Mouse (Mus musculus) hindbrain, embryonic 16.5 days (tissue): ENCODE results near the gene Mcm6. TPM values are rescaled to one million over a fixed set of nuclear protein-coding genes. Genes with fewer than 3 reads are reported as not detected.

Source experiments
- ATAC-seq: fragments of 200-750 bp; cut with Nextera tagmentation; 2 replicates; pipeline ENCODE4 v1.8.0; 2017; ENCODE audit warnings: moderate TSS enrichment, moderate library complexity
- H3K27ac ChIP-seq: fragments of 300-500 bp; sonication (generic); 2 replicates; pipeline ENCODE4 v1.5.1; 2014; ENCODE audit warnings: low read depth, mild to moderate bottlenecking, control low read depth, low read length, moderate library complexity
- H3K27me3 ChIP-seq: fragments of 300-500 bp; sonication (generic); replicated peaks from 2 replicates; pipeline ENCODE4 v1.6.1; 2014; ENCODE audit warnings: low read length; ENCODE audit not compliant: control insufficient read depth, insufficient read depth
- H3K36me3 ChIP-seq: fragments of 300-500 bp; sonication (generic); 2 replicates; pipeline ENCODE4 v1.6.1; 2014; ENCODE audit warnings: mild to moderate bottlenecking, low read length, moderate library complexity, mixed read lengths; ENCODE audit not compliant: control insufficient read depth, insufficient read depth
- H3K4me1 ChIP-seq: fragments of 300-500 bp; sonication (generic); 2 replicates; pipeline ENCODE4 v1.6.1; 2014; ENCODE audit warnings: low read depth, low read length; ENCODE audit not compliant: control insufficient read depth, insufficient read depth
- H3K4me2 ChIP-seq: fragments of 300-500 bp; sonication (generic); 2 replicates; pipeline ENCODE4 v1.6.1; 2014; ENCODE audit warnings: mild to moderate bottlenecking, low read length, control low read depth, moderate library complexity
- H3K4me3 ChIP-seq: fragments of 300-500 bp; sonication (generic); 2 replicates; pipeline ENCODE4 v1.5.1; 2014; ENCODE audit warnings: mild to moderate bottlenecking, low read length, control low read depth, moderate library complexity
- H3K9ac ChIP-seq: fragments of 300-500 bp; sonication (generic); 2 replicates; pipeline ENCODE4 v1.6.1; 2014; ENCODE audit warnings: low read depth, mild to moderate bottlenecking, control low read depth, low read length, moderate library complexity
- H3K9me3 ChIP-seq: fragments of 300-500 bp; sonication (generic); 2 replicates; pipeline ENCODE4 v1.6.1; 2014; ENCODE audit warnings: mild to moderate bottlenecking, low read length, moderate library complexity; ENCODE audit not compliant: control insufficient read depth
- WGBS: fragments of 180-500 bp; shearing (Covaris S2); extraction: QIAGEN DNeasy Blood & Tissue Kit; methylation state at CpG from one replicate; pipeline ENCODE4 v1.1.7; 2014; 5-methylcytosine and 5-hydroxymethylcytosine counted together
- polyA plus RNA-seq: library from polyadenylated mRNA; unstranded; fragments of >200 nt; fragmentation: Nextera tagmentation; extraction: Ambion mirVana; gene quantifications from 2 replicates; pipeline ENCODE4 v1.2.1, GENCODE M21; 2015

Gene Mcm6
- polyA plus RNA-seq, 1 experiment from 2014 or later: 67.0 TPM

DNA sequence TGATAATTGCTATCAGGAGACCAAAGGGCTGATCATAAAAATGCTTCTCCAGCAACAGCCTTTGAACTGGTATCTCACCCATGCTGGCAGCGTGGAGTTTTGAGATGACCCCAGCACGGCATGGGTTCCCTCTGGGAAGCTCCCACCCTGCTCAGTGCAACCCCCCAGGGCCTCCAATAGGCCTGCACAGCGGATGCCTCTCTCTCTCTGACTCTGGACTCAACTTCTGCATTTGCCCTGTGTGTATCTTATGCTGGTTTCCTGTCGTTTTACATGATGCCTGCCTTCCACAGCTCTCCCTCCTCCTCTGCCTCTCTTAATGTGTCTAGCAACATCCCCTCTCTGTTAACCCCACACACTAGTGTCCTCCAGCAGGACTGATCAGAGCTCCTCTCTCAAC lies 44.8 kb downstream of the Mcm6 start:
- no peak for ATAC-seq
- Histone ChIP-seq H3K27ac (no peak overlapping the region), H3K4me1 (no peaks in the 10 kb centered on the region), H3K4me3 (no peak overlapping the region), H3K9me3 (no peaks in the 10 kb centered on the region), H3K36me3 (no peaks in the 10 kb centered on the region), H3K9ac (no peak overlapping the region), H3K4me2 (no peak overlapping the region), H3K27me3 (no peaks in the 10 kb centered on the region)
- 68% methylated on average over 4 of the region's 4 CpGs for WGBS

DNA sequence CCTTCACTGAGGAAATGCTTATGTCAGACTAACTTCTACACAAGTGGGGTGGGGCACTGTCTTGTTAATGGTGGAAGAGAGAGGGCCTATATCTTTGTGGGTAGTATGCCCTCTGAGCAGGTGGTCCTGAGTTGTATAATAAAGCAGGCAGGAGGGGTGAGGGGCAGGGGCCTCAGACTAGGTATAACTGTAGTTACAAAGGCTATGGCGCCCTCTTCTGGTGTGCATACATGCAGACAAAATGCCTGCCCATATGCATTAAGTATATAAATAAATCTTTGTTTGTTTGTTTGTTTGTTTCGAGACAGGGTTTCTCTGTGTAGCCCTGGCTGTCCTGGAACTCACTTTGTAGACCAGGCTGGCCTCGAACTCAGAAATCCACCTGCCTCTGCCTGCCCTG lies 50.4 kb downstream of the Mcm6 start:
- Histone ChIP-seq H3K9ac (no peak overlapping the region), H3K4me3 (no peak overlapping the region), H3K27me3 (no peaks in the 10 kb centered on the region), H3K9me3 (no peaks in the 10 kb centered on the region), H3K27ac (no peak overlapping the region), H3K36me3 (no peaks in the 10 kb centered on the region), H3K4me2 (no peak overlapping the region), H3K4me1 (no peaks in the 10 kb centered on the region; the same call in 1 of the 2 replicates)
- 83% methylated on average over 3 of the region's 3 CpGs for WGBS
- no peak for ATAC-seq

- Histone ChIP-seq H3K9me3 (no peaks in the 10 kb centered on the region), H3K27ac (no peak overlapping the region), H3K27me3 (no peaks in the 10 kb centered on the region), H3K9ac (no peak overlapping the region), H3K4me2 (peak overlapping the region; percentile 26; the same call in 1 of the 2 replicates), H3K4me3 (no peak overlapping the region), H3K4me1 (no peaks in the 10 kb centered on the region; the same call in 1 of the 2 replicates), H3K36me3 (no peaks in the 10 kb centered on the region)
- peak; percentile 88 for ATAC-seq
- WGBS: 63% methylated on average over 16 of the region's 16 CpGs
These were observed 55.6 kb downstream of the Mcm6 start for GRCm38 (mm10) chr1:128303900-128304299.

GRCm38 (mm10) chr1:128295717-128296528 lies 63.5 kb downstream of the Mcm6 start:
- no peaks in the 10 kb centered on the region for H3K36me3 ChIP-seq
- no peaks in the 10 kb centered on the region for H3K27me3 ChIP-seq
- no peak overlapping the region for H3K4me3 ChIP-seq
- H3K9ac ChIP-seq: no peak overlapping the region
- ATAC-seq: peak; percentile 70
- H3K9me3 ChIP-seq: no peaks in the 10 kb centered on the region
- no peaks in the 10 kb centered on the region for H3K4me1 ChIP-seq
- no peak overlapping the region for H3K4me2 ChIP-seq
- WGBS: 55% methylated on average over 5 of the region's 5 CpGs
- H3K27ac ChIP-seq: 0 out of 2 replicates have a peak overlapping the region, but pooled peaks have one; percentile 9

- 84% methylated on average over 8 of the region's 8 CpGs for WGBS
- ATAC-seq: peak; percentile 37; the same call in 1 of the 2 replicates
- no peaks in the 10 kb centered on the region for H3K36me3 ChIP-seq
- no peak overlapping the region for H3K27ac ChIP-seq
- H3K9ac ChIP-seq: no peak overlapping the region
- H3K9me3 ChIP-seq: no peaks in the 10 kb centered on the region
- H3K4me3 ChIP-seq: no peak overlapping the region
- no peaks in the 10 kb centered on the region for H3K4me1 ChIP-seq
- H3K27me3 ChIP-seq: no peaks in the 10 kb centered on the region
- no peak overlapping the region for H3K4me2 ChIP-seq
These were observed 64.2 kb downstream of the Mcm6 start for GRCm38 (mm10) chr1:128295296-128295695.

GRCm38 (mm10) chr1:128293524-128293923 lies 65.9 kb downstream of the Mcm6 start:
- no peaks in the 10 kb centered on the region for H3K9me3 ChIP-seq
- no peak overlapping the region for H3K4me3 ChIP-seq
- ATAC-seq: no peak
- H3K27ac ChIP-seq: no peak overlapping the region
- H3K27me3 ChIP-seq: no peaks in the 10 kb centered on the region
- H3K9ac ChIP-seq: no peak overlapping the region
- H3K36me3 ChIP-seq: no peaks in the 10 kb centered on the region
- no peak overlapping the region for H3K4me2 ChIP-seq
- 81% methylated on average over 12 of the region's 12 CpGs for whole genome bisulfite sequencing
- no peaks in the 10 kb centered on the region for H3K4me1 ChIP-seq

- Histone ChIP-seq H3K4me1 (no peaks in the 10 kb centered on the region), H3K4me2 (no peak overlapping the region), H3K4me3 (no peak overlapping the region), H3K9me3 (no peaks in the 10 kb centered on the region), H3K36me3 (no peaks in the 10 kb centered on the region), H3K27ac (no peak overlapping the region), H3K9ac (no peak overlapping the region), H3K27me3 (no peaks in the 10 kb centered on the region)
- no peak for ATAC-seq
- 75% methylated on average over 5 of the region's 5 CpGs for WGBS
These were observed 69.2 kb downstream of the Mcm6 start for GRCm38 (mm10) chr1:128290295-128290694.

- Histone ChIP-seq H3K9me3 (no peaks in the 10 kb centered on the region), H3K4me1 (no peaks in the 10 kb centered on the region), H3K9ac (no peak overlapping the region), H3K4me2 (no peak overlapping the region), H3K4me3 (no peak overlapping the region), H3K27me3 (no peaks in the 10 kb centered on the region), H3K36me3 (peaks cover 10% of the 10 kb centered on the region; the same call in 1 of the 2 replicates), H3K27ac (no peak overlapping the region)
- ATAC-seq: no peak
- 54% methylated on average over 9 of the region's 9 CpGs for WGBS
These were observed 74.3 kb downstream of the Mcm6 start for GRCm38 (mm10) chr1:128285136-128285535.

GRCm38 (mm10) chr1:128284157-128284690 lies 75.2 kb downstream of the Mcm6 start:
- Histone ChIP-seq H3K27me3 (no peaks in the 10 kb centered on the region), H3K36me3 (peaks cover 19% of the 10 kb centered on the region), H3K4me2 (no peak overlapping the region), H3K4me1 (no peaks in the 10 kb centered on the region), H3K9ac (no peak overlapping the region), H3K9me3 (no peaks in the 10 kb centered on the region), H3K4me3 (no peak overlapping the region), H3K27ac (no peak overlapping the region)
- 85% methylated on average over 8 of the region's 8 CpGs for WGBS
- ATAC-seq: no peak
